Mouse (Mus musculus): ENCODE measurements around the gene BC055324.
"Not testable (repeated sequence)": the region's sequence is repeated elsewhere in the genome, so short reads cannot be mapped to it uniquely, and the experiment has no call there.

The BC055324 gene

GRCm38 (mm10) chr1:163994721-163995608 lies at the start of gene BC055324, which contains the start of gene Mettl18:
Gene BC055324 (minus strand): TSS chr1:163994796.
Gene Mettl18 (plus strand): TSS chr1:163994889.
- peak; percentile 84 to 88 for DNase-seq (ENCODE audit: low spot score in 2 of 2)

DNA sequence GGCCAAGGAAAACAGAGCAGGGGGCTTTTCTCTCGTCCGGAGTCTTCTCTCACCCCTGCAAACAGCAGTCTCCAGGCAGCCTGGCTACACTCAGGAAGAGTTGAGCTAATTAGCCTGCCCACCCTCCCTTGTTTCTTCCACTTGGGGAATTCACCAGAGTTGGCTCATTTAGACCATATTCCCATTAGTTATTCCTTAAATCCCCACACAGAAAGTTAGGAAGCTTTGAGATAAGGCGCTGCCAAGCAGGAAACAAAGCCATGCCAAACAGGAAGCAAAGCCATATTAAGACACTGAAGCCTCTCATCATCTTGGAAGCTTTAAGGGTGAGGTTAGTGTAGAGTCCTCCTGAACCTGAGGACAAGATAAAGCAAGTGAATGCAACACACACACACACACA lies 49.0 kb upstream of the BC055324 start:
- no peak for DNase-seq (ENCODE audit: low spot score in 2 of 2)

DNA sequence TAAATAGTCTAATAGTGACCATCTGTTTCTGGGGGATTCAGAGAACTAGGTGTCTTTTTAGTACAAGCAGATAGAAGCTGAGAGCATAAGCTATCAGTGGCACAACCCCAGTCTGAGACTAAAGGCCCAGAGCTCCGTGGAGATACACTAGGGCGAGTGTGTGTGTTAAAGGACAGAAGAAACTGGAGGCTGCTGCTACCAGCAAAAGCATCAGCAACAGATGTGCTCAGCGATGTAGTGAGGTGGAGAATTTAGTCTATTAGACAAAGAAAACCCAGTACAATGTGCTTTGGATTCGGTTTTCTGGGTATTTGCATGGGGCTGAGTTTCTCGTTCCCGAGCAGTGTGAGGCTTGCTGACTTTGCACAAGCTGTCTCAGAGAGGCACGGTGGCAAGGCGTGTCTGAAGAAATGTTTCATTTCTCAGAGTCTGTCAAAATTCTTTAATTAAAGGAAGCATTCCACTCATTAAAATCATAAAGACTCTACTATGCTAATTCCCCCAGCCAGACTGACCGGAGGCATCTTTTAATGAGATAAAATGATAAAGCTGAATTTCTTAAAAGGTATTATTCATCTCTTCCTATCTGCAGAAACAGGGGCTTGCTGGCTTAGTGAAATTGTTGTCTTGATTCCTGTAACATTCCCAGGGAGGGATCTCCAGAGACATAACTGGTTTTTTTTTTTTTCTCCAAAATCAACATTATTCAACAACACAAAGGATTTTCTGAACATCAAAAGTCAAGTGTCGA lies 46.0 kb upstream of the BC055324 start:
- DNase-seq (ENCODE audit: low spot score in 2 of 2), result no peak

DNA sequence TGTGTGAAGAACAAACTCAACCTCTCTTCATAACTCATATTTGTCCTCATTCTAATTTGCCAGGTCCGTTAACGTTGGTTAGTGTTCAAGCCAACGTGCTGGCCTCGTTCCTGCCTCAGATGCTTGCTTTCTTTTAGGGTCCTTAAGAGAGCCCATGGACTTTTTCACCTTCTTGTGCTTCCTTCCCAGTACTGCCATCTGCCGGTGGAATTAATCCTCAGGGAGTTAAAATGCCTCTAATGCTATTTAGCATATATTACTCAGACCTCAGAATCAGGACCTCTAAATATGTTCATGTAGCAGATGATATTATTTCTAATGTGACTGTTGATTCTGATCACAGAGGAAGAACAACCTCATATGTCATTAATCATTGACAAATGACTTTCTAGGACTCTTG lies 32.8 kb upstream of the BC055324 start:
- no peak for DNase-seq (ENCODE audit: low spot score in 2 of 2)

GRCm38 (mm10) chr1:164025685-164026084 lies 31.1 kb upstream of the BC055324 start:
- no peak for DNase-seq (ENCODE audit: low spot score in 2 of 2)

- DNase-seq (ENCODE audit: low spot score in 2 of 2), result not testable (repeated sequence)
Measured at GRCm38 (mm10) chr1:164022106-164022505, 27.5 kb upstream of the BC055324 start.

- not testable (repeated sequence) for DNase-seq (ENCODE audit: low spot score in 2 of 2)
Measured at GRCm38 (mm10) chr1:164020746-164021145, 26.1 kb upstream of the BC055324 start.

GRCm38 (mm10) chr1:164019789-164020188 lies 25.2 kb upstream of the BC055324 start:
- DNase-seq (ENCODE audit: low spot score in 2 of 2), result no peak

DNA sequence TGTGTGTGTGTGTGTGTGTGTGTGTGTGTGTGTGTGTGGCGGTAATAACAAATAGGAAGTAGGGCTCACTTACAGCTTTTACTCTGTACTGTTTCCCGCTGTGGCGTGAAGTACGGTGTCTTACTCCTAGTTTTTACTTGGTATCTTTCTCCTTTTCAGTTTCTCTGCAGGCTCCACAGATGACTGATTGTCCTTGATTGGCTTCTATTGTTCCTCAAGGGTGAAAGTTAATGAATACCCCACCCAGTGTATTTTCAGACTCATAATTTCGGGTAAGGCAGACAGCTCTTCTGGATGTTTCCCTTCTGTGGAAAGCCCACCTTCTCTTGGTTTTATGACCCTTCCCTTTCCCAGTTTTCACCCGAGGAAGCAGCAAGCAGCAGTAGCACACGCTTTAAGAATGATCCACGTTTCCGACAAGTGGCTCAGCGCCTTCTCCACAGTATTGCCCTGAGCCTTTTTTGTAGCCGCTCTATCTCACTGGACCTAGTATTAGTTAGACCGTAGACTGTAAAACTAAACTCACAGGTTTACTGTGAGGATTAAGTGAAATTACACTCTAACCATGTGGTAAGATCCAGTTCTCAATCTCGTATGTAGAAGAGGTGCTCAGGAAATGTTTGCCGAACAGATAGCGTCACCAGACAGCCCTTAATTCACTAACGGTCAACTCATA lies 23.8 kb upstream of the BC055324 start:
- DNase-seq (ENCODE audit: low spot score in 2 of 2), result no peak

GRCm38 (mm10) chr1:164014616-164015015 lies 20.0 kb upstream of the BC055324 start:
- DNase-seq (ENCODE audit: low spot score in 2 of 2), result no peak

GRCm38 (mm10) chr1:164009235-164009634 lies 14.6 kb upstream of the BC055324 start:
- no peak for DNase-seq (ENCODE audit: low spot score in 2 of 2)

DNA sequence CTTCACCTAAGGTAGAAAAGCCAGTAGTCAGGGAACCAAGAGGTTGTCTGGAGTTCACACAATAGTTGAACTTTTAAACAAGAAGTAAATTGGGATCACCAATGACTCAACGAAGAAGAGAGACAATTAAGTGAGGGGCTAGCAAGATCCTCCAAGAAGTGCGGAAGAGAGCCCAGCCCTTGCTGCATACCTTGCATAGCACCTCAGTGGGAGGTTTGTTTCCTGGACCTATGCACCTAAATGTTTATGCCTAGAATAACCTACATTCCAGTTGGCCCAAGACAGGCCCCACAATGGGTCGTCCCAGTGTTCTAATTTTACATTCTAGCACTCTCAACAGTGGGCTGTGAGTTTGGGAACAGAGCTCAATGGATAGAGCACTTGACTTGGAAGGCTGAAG lies 9.7 kb upstream of the BC055324 start:
- no peak for DNase-seq (ENCODE audit: low spot score in 2 of 2)

DNA sequence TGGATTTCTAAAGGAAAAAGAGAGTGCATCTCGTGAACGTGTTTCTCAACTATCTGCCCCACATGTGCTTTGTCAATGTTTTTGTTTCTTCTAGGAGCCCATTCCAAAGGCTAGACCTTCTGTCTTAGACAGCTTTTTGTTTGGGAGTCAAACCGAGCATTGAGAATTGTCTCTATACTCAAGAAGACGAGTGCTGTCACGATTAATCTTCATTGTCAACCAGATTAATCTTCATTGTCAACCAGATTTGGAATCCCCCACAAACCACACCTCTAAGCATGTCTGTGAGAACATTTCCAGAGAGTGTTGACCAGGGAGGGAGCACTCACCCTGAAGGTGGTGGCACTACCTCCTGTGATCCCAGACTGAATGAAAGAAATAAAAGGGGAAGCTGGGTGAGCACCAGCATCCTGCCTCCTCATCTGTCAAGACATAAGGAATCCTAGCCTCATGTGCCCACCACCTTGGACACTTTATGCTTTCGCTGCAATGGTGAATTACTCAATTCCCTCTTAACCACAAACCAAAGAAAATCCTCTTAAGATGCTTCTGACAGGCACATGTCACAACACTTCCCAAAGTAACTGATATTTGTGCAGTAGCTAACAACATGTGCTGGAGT lies 7.3 kb upstream of the BC055324 start:
- no peak for DNase-seq (ENCODE audit: low spot score in 2 of 2)

- no peak for DNase-seq (ENCODE audit: low spot score in 2 of 2)
Measured at GRCm38 (mm10) chr1:163995609-163995913, 965 bp upstream of the BC055324 start.

- no peak for DNase-seq (ENCODE audit: low spot score in 2 of 2)
Measured at GRCm38 (mm10) chr1:163994173-163994720, 349 bp downstream of the BC055324 start.

GRCm38 (mm10) chr1:163992371-163992770 lies 2.2 kb downstream of the BC055324 start:
- DNase-seq (ENCODE audit: low spot score in 2 of 2), result no peak

GRCm38 (mm10) chr1:163976515-163976914 lies 18.1 kb downstream of the BC055324 start:
- DNase-seq (ENCODE audit: low spot score in 2 of 2), result no peak

- no peak for DNase-seq (ENCODE audit: low spot score in 2 of 2)
Measured at GRCm38 (mm10) chr1:163975088-163975487, 19.5 kb downstream of the BC055324 start.

DNA sequence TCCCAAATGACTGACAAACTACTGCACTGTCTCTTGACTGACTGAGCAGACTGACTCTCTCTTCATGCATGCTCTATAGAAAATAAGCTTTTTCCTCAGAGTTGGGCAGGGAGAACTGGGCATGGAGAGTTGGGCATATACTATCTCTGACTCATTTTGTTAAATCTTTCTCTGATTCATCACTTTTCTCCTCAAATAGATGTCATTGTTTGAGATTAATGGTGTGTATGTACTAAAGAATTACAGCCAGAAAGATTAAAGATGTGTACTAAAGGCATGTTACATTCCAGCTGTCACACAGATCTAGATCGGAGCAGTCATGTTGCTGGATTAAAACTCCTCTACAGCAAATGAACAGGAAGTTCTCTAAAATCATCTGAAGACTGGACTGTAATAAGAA lies 20.1 kb downstream of the BC055324 start:
- no peak for DNase-seq (ENCODE audit: low spot score in 2 of 2)

- no peak for DNase-seq (ENCODE audit: low spot score in 2 of 2)
Measured at GRCm38 (mm10) chr1:163964008-163964689, 30.4 kb downstream of the BC055324 start.

DNA sequence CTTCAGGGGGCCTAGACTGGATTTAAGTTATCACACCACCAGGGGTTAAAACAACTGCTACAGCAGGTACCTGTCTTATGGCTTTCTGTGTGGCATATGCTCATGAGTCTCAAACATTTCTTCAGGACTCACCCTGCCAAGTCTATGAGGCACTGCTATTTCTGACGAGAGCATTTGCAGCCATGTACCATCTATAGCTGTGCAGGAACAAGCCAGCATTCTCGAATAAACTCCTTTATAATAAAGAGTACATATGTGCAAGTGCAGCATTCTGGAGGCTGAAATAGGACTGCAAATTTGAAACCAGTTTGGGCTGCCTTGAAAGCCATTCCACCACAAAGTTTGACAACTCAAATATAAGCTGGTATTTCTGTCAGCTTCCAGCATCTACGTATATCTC lies 36.6 kb downstream of the BC055324 start:
- no peak for DNase-seq (ENCODE audit: low spot score in 2 of 2)

All from urinary bladder, postnatal 36 days (tissue).